Mouse (Mus musculus) cortical plate, adult 2 months (tissue): ENCODE results near the gene Tiam2. TPM values are rescaled to one million over a fixed set of nuclear protein-coding genes. Genes with fewer than 3 reads are reported as not detected.

Experiments used
- H3K27ac ChIP-seq: fragments of 200-500 bp; 2 replicates; pipeline ENCODE4 v1.5.1; 2012; ENCODE audit warnings: low read length, control low read depth, inconsistent platforms; ENCODE audit not compliant: insufficient read depth
- H3K4me1 ChIP-seq: fragments of 200-500 bp; 2 replicates; pipeline ENCODE4 v1.6.1; 2011; ENCODE audit warnings: low read length; ENCODE audit not compliant: control insufficient read depth, insufficient read depth
- H3K4me3 ChIP-seq: fragments of 200-500 bp; 2 replicates; pipeline ENCODE4 v1.5.1; 2011; ENCODE audit warnings: mild to moderate bottlenecking, low read length, control low read depth; ENCODE audit not compliant: insufficient read depth
- CTCF ChIP-seq: fragments of 200-500 bp; IDR thresholded peaks from 2 replicates; pipeline ENCODE4 v1.5.1; 2011; ENCODE audit warnings: mild to moderate bottlenecking, control low read depth, low read length; ENCODE audit not compliant: insufficient read depth; ENCODE audit errors: extremely low read depth
- POLR2A ChIP-seq: fragments of 200-500 bp; IDR thresholded peaks from 2 replicates; pipeline ENCODE4 v1.6.1; 2011; ENCODE audit warnings: mild to moderate bottlenecking, low read length, control low read depth; ENCODE audit not compliant: insufficient read depth; ENCODE audit errors: extremely low read depth
- polyA plus RNA-seq: library from polyadenylated mRNA; depleted of rRNA; stranded (reverse); fragments of >200 nt; gene quantifications from 2 replicates; pipeline ENCODE4 v1.2.3, GENCODE M21; 2012; rRNA removed

The Tiam2 gene
- polyA plus RNA-seq, 1 experiment: 75.3 TPM

DNA sequence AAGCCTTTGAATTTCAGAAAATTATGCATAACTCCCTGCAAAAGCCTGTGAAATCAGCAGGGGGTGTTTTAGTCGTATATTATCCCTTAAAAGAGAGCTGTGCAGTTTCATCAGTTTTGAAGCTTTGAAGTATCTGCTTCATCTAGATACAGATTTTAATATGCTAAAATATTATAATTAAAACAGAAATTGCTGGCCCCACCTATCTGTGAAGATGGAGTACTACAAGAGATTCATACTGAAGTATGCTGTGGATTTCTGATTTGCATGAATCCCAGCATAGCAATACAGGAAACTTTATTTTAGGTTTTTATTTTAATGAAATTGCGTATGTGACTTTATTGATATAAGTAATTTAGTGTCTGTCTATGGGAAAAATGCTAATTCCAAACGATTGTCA is 234.2 kb downstream of the Tiam2 start:
- TF ChIP-seq CTCF: no peak
- no peak for TF ChIP-seq POLR2A
- no peak overlapping the region for H3K4me3 ChIP-seq
- H3K4me1 ChIP-seq: no peaks in the 10 kb centered on the region
- no peak overlapping the region for H3K27ac ChIP-seq

DNA sequence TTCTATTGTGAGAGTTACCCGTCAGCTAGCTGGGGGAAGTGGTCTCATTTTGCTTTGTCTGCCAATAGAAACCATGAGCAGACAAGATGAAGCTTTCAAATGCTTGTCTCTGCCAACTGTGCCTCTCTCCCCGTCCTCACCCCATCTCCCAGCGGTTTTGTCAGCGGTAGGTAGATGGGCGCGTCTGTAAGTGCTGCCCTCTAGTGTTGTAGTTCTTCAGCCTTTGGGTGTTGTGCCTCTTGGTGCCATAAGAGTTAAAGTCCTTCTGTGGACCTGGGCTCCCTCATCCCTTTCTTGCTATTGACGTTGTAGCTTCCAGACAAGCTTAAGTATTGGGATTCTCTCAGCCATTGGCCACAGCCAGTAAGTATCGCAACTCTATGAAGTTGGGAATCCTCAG is 236.0 kb downstream of the Tiam2 start:
- no peak overlapping the region for H3K27ac ChIP-seq
- TF ChIP-seq POLR2A: no peak
- no peak for TF ChIP-seq CTCF
- no peaks in the 10 kb centered on the region for H3K4me1 ChIP-seq
- H3K4me3 ChIP-seq: no peak overlapping the region

DNA sequence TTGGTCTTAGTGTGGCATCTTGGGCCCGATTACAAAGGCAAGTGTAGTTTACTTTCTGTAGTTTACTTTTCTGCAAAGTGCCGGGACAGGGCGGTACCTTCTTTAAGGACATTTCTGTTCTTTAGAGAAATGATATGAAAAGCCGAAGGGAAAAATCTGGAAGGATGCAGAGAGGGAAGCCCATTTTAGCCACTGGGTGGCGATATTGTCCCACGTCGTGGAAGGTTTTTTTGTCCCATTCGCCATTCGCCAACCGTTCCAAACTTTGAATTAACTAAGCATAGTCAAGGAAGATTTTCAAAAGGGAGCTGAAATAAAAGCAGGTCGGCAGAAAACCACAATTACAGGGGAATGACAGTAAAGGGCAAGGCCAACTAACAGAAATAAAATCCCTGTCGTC is 244.5 kb downstream of the Tiam2 start:
- TF ChIP-seq CTCF: peak; percentile 85
- TF ChIP-seq POLR2A: no peak
- H3K4me1 ChIP-seq: no peaks in the 10 kb centered on the region; the same call in 1 of the 2 replicates
- H3K4me3 ChIP-seq: no peak overlapping the region
- H3K27ac ChIP-seq: no peak overlapping the region

Other genes starting within 250 kb of the Tiam2 start
- 31.1 and 32.4 TPM in 2 replicates for gene Scaf8, start 211.6 kb upstream of the Tiam2 start, polyA plus RNA-seq
- 0.95 and 1.0 TPM in 2 replicates for gene Cldn20, start 206.0 kb downstream of the Tiam2 start, polyA plus RNA-seq
- gene Tfb1m, start 231.2 kb downstream of the Tiam2 start, polyA plus RNA-seq: 6.0 and 7.2 TPM in 2 replicates